Mouse (Mus musculus) lung, embryonic 16.5 days (tissue): ENCODE measurements around the gene Ptcd2. TPM values are rescaled to one million over a fixed set of nuclear protein-coding genes. Genes with fewer than 3 reads are reported as not detected.

Experiments used
- ATAC-seq: fragments of 200-750 bp; cut with Nextera tagmentation; 2 replicates; pipeline ENCODE4 v1.8.0; 2017; ENCODE audit warnings: low read depth, mild to moderate bottlenecking, moderate library complexity
- H3K27ac ChIP-seq: fragments of 300-500 bp; sonication (generic); 2 replicates; pipeline ENCODE4 v1.5.1; 2014; ENCODE audit warnings: mild to moderate bottlenecking, control low read depth, low read length
- H3K27me3 ChIP-seq: fragments of 300-500 bp; sonication (generic); 2 replicates; pipeline ENCODE4 v1.6.1; 2014; ENCODE audit warnings: low read depth, low read length, mixed read lengths; ENCODE audit not compliant: control insufficient read depth, insufficient read depth
- H3K36me3 ChIP-seq: fragments of 300-500 bp; sonication (generic); 2 replicates; pipeline ENCODE4 v1.6.1; 2014; ENCODE audit warnings: low read length; ENCODE audit not compliant: control insufficient read depth, insufficient read depth
- H3K4me1 ChIP-seq: fragments of 300-500 bp; sonication (generic); replicated peaks from 2 replicates; pipeline ENCODE4 v1.6.1; 2014; ENCODE audit warnings: low read length, mixed read lengths; ENCODE audit not compliant: control insufficient read depth, insufficient read depth
- H3K4me2 ChIP-seq: fragments of 300-500 bp; sonication (generic); 2 replicates; pipeline ENCODE4 v1.6.1; 2014; ENCODE audit warnings: low read depth, low read length, control low read depth
- H3K4me3 ChIP-seq: fragments of 300-500 bp; sonication (generic); 2 replicates; pipeline ENCODE4 v1.5.1; 2014; ENCODE audit warnings: mild to moderate bottlenecking, low read length, control low read depth
- H3K9ac ChIP-seq: fragments of 300-500 bp; sonication (generic); 2 replicates; pipeline ENCODE4 v1.6.1; 2014; ENCODE audit warnings: low read length, control low read depth
- H3K9me3 ChIP-seq: fragments of 300-500 bp; sonication (generic); 2 replicates; pipeline ENCODE4 v1.6.1; 2016; ENCODE audit warnings: low read length; ENCODE audit not compliant: control insufficient read depth
- WGBS: fragments of 180-500 bp; shearing (Covaris S2); extraction: QIAGEN DNeasy Blood & Tissue Kit; methylation state at CpG from one replicate; pipeline ENCODE4 v1.1.7; 2014; 5-methylcytosine and 5-hydroxymethylcytosine counted together
- polyA plus RNA-seq: library from polyadenylated mRNA; unstranded; fragments of >200 nt; fragmentation: Nextera tagmentation; extraction: Ambion mirVana; gene quantifications from 2 replicates; pipeline ENCODE4 v1.2.1, GENCODE M21; 2015

The Ptcd2 gene
- polyA plus RNA-seq, 1 experiment from 2014 or later: 41.0 TPM

- Histone ChIP-seq H3K36me3 (peaks cover 12% of the 10 kb centered on the region), H3K4me1 (no peaks in the 10 kb centered on the region), H3K4me2 (no peak overlapping the region), H3K9ac (no peak overlapping the region), H3K4me3 (no peak overlapping the region), H3K27ac (no peak overlapping the region), H3K27me3 (no peaks in the 10 kb centered on the region), H3K9me3 (no peaks in the 10 kb centered on the region)
- WGBS: 70% methylated on average over 4 of the region's 4 CpGs
- ATAC-seq: no peak
These were observed 19.4 kb upstream of the Ptcd2 start for GRCm38 (mm10) chr13:99363866-99364265.

DNA sequence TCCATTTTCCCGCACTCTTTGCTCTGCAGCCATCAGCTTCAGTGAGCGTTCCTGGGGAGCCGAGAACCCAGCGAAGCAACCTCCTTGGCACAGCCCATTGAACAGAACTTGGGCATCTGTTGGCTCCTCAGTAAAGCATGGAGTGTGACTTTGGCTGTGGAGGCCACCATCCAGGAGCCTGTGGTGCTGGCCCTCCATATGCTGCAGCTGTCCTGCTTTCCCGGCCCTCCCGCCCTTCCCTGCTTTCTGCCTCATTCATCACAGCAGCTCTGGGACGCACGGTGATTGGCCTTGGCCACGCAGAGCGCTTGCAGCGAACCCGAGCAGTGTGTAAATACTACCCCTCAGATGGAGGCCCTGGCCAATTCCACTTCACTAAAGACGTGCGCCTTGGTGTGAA, 14.4 kb upstream of the Ptcd2 start:
- H3K4me2 ChIP-seq: no peak overlapping the region
- H3K4me1 ChIP-seq: no peaks in the 10 kb centered on the region
- ATAC-seq: no peak
- no peak overlapping the region for H3K27ac ChIP-seq
- H3K36me3 ChIP-seq: 0 out of 2 replicates have a peak, but pooled peaks cover 10% of the 10 kb centered on the region
- no peaks in the 10 kb centered on the region for H3K27me3 ChIP-seq
- H3K4me3 ChIP-seq: no peak overlapping the region
- H3K9ac ChIP-seq: no peak overlapping the region
- H3K9me3 ChIP-seq: no peaks in the 10 kb centered on the region
- 65% methylated on average over 14 of the region's 14 CpGs for WGBS

DNA sequence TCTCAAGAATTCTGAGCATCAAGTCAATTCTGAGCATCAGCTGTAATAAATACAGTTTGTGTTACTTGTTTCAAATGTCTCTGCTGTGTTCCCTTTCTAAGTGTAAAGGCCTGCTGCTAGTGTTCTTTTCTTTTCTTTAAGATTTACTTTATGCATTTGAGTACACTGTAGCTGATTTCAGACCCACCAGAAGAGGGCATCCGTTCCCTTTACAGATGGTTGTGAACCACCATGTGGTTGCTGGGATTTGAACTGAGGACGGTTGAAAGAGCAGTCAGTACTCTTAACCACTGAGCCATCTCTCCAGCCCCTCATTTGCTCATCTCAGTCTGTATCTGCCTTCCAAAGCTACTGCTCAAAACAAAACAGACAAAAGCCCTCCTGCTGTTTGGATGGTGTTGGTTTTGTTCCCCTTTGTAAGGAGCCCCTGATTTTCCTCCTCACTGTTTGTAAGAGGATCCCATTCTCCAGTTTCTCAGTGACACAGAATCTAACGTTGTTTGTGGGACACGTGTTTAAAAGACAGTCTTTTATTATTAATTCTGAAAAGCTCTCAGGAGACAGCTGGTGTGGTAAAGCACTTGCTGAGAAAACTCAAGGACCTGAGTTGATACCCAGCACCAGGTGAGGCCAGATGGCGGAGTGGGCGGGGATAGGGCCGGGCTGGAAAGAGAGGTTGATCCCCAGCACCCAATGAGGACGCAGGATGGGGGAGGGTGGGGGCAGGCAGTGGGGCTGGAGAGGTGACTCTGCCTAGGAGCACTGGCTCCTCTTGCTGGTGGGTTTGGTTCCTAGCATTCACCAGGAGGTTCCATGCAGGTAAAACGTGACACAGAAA, 12.1 kb upstream of the Ptcd2 start:
- Histone ChIP-seq H3K4me3 (no peak overlapping the region), H3K27ac (no peak overlapping the region), H3K4me1 (no peaks in the 10 kb centered on the region), H3K4me2 (no peak overlapping the region), H3K9me3 (no peaks in the 10 kb centered on the region), H3K9ac (no peak overlapping the region), H3K27me3 (no peaks in the 10 kb centered on the region), H3K36me3 (0 out of 2 replicates have a peak, but pooled peaks cover 5% of the 10 kb centered on the region)
- WGBS: 39% methylated on average over 9 of the region's 9 CpGs
- ATAC-seq: no peak

DNA sequence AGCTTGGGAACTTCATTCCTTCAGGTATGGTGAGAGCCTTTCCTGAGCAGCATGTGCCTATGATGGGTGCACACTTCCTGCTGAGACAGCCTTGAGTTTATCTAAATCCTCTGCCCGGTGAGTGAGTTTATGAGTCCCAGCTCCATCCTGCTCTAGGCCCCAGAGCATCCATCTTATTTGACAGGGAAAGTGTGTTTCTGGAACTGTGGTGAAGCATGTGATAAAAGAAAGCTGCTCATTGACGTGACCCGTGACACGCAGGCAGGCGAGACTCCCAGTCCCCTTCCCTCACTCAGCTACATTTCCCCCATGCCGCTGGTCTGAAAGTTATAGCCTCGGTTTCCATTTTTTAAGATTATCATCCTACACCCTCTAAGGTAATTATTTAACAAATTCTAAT, 11.4 kb upstream of the Ptcd2 start:
- Histone ChIP-seq H3K36me3 (0 out of 2 replicates have a peak, but pooled peaks cover 5% of the 10 kb centered on the region), H3K27ac (no peak overlapping the region), H3K9ac (no peak overlapping the region), H3K4me1 (no peaks in the 10 kb centered on the region), H3K4me3 (no peak overlapping the region), H3K4me2 (no peak overlapping the region), H3K27me3 (no peaks in the 10 kb centered on the region), H3K9me3 (no peaks in the 10 kb centered on the region)
- ATAC-seq: no peak
- 45% methylated on average over 7 of the region's 7 CpGs for WGBS

DNA sequence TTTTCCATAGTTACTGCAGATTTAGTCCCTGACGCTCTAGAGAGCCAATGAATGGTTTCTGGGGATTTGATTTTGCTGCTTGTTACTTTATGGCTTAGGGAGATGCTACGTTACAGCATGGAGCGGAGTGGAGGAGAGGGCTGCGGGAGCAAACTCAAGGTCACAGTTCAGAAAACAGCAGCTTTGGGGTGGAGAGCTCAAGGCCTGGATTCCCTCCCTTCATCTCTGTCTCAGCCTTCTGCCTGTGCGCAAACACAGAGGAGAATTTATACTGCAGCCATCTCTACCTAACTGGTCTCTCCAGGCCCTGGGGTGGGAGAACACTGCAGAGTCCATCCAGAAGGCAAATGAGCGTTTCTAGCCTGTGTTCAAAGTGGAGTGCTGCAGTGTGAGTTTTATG, 10.6 kb upstream of the Ptcd2 start:
- ATAC-seq: no peak
- H3K4me3 ChIP-seq: no peak overlapping the region
- no peak overlapping the region for H3K4me2 ChIP-seq
- no peaks in the 10 kb centered on the region for H3K4me1 ChIP-seq
- H3K36me3 ChIP-seq: 0 out of 2 replicates have a peak, but pooled peaks cover 5% of the 10 kb centered on the region
- WGBS: 83% methylated on average over 6 of the region's 6 CpGs
- H3K9me3 ChIP-seq: no peaks in the 10 kb centered on the region
- H3K9ac ChIP-seq: no peak overlapping the region
- no peaks in the 10 kb centered on the region for H3K27me3 ChIP-seq
- H3K27ac ChIP-seq: no peak overlapping the region

- 5% methylated on average over 7 of the region's 7 CpGs for WGBS
- H3K4me1 ChIP-seq: no peaks in the 10 kb centered on the region
- peak overlapping the region; percentile 59 for H3K4me2 ChIP-seq
- H3K9ac ChIP-seq: peak overlapping the region; percentile 61
- ATAC-seq: peak; percentile 13
- H3K9me3 ChIP-seq: no peaks in the 10 kb centered on the region
- no peaks in the 10 kb centered on the region for H3K27me3 ChIP-seq
- H3K4me3 ChIP-seq: peak overlapping the region; percentile 57
- peak overlapping the region; percentile 51 for H3K27ac ChIP-seq
- H3K36me3 ChIP-seq: peaks cover 3% of the 10 kb centered on the region; the same call in 1 of the 2 replicates
These were observed 9.0 kb upstream of the Ptcd2 start for GRCm38 (mm10) chr13:99353490-99353851.

- Histone ChIP-seq H3K27ac (peak overlapping the region; percentile 51), H3K9me3 (no peaks in the 10 kb centered on the region), H3K36me3 (peaks cover 3% of the 10 kb centered on the region; the same call in 1 of the 2 replicates), H3K4me2 (peak overlapping the region; percentile 59), H3K27me3 (no peaks in the 10 kb centered on the region), H3K4me3 (peak overlapping the region; percentile 57), H3K9ac (peak overlapping the region; percentile 61), H3K4me1 (no peaks in the 10 kb centered on the region)
- peak; percentile 100 for ATAC-seq
- WGBS: 10% methylated on average over 28 of the region's 28 CpGs
These were observed 8.4 kb upstream of the Ptcd2 start for GRCm38 (mm10) chr13:99352758-99353489.

- WGBS: 77% methylated on average over 3 of the region's 3 CpGs
- H3K4me1 ChIP-seq: no peaks in the 10 kb centered on the region
These were observed 7.1 kb upstream of the Ptcd2 start for GRCm38 (mm10) chr13:99351596-99351995.

DNA sequence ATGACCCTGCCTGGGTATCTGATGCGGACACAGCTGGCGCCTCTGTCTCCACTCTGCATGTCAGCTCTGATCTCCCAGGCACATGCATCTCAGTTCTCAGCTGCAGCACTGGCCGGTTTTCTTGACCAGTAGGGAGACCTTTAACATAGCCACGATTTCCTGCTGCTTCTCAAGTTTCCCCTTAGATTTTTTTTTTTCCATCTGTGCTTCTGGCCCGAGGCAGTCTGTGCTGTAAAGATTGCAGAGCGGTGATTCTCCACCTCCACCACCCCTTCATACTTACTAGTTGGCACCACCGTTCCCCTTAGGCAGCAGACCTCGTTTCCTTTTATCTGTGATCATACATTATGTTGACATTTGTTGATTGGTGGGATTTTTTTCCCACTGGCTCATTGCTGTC, 6.7 kb upstream of the Ptcd2 start:
- 49% methylated on average over 8 of the region's 8 CpGs for WGBS
- Histone ChIP-seq H3K9ac (no peak overlapping the region), H3K27ac (no peak overlapping the region), H3K27me3 (no peaks in the 10 kb centered on the region), H3K4me1 (no peaks in the 10 kb centered on the region), H3K36me3 (peaks cover 3% of the 10 kb centered on the region; the same call in 1 of the 2 replicates), H3K4me2 (no peak overlapping the region), H3K4me3 (no peak overlapping the region), H3K9me3 (no peaks in the 10 kb centered on the region)
- no peak for ATAC-seq

More at GRCm38 (mm10) chr13:99351596-99351995, 7.1 kb upstream of the Ptcd2 start:
- Histone ChIP-seq H3K36me3 (peaks cover 3% of the 10 kb centered on the region; the same call in 1 of the 2 replicates), H3K4me3 (no peak overlapping the region), H3K4me2 (no peak overlapping the region), H3K9me3 (no peaks in the 10 kb centered on the region), H3K9ac (no peak overlapping the region), H3K27ac (no peak overlapping the region), H3K27me3 (no peaks in the 10 kb centered on the region)
- ATAC-seq: no peak
